Mouse (Mus musculus) neural tube, embryonic 11.5 days (tissue): ENCODE measurements around the gene Hagh. TPM values are rescaled to one million over a fixed set of nuclear protein-coding genes. Genes with fewer than 3 reads are reported as not detected.

Source experiments
- ATAC-seq: fragments of 200-750 bp; cut with Nextera tagmentation; 2 replicates; pipeline ENCODE4 v1.8.0; 2017; ENCODE audit warnings: moderate number of reproducible peaks, mild to moderate bottlenecking, moderate TSS enrichment, moderate library complexity; ENCODE audit not compliant: insufficient read depth, low FRiP score, low TSS enrichment
- DNase-seq: peaks from one replicate; pipeline ENCODE4 v3.0.0-alpha.2; 2015; ENCODE audit warnings: low spot score
- H3K27ac ChIP-seq: fragments of 300-500 bp; sonication (generic); 2 replicates; pipeline ENCODE4 v1.5.1; 2014; ENCODE audit warnings: low read depth, mild to moderate bottlenecking, low read length
- H3K27me3 ChIP-seq: fragments of 300-500 bp; sonication (generic); 2 replicates; pipeline ENCODE4 v1.6.1; 2014; ENCODE audit warnings: mild to moderate bottlenecking, low read length, mixed read lengths; ENCODE audit not compliant: control insufficient read depth, insufficient read depth
- H3K36me3 ChIP-seq: fragments of 300-500 bp; sonication (generic); 2 replicates; pipeline ENCODE4 v1.6.1; 2014; ENCODE audit warnings: mild to moderate bottlenecking, low read length, moderate library complexity, mixed read lengths; ENCODE audit not compliant: control insufficient read depth, insufficient read depth
- H3K4me1 ChIP-seq: fragments of 300-500 bp; sonication (generic); 2 replicates; pipeline ENCODE4 v1.6.1; 2014; ENCODE audit warnings: low read length, mixed read lengths; ENCODE audit not compliant: control insufficient read depth, insufficient read depth
- H3K4me2 ChIP-seq: fragments of 300-500 bp; sonication (generic); 2 replicates; pipeline ENCODE4 v1.6.1; 2014; ENCODE audit warnings: low read depth, mild to moderate bottlenecking, moderate library complexity
- H3K4me3 ChIP-seq: fragments of 300-500 bp; sonication (generic); 2 replicates; pipeline ENCODE4 v1.5.1; 2014; ENCODE audit warnings: low read depth, low read length
- H3K9ac ChIP-seq: fragments of 300-500 bp; sonication (generic); 2 replicates; pipeline ENCODE4 v1.6.1; 2014; ENCODE audit warnings: mild to moderate bottlenecking, low read length
- H3K9me3 ChIP-seq: fragments of 300-500 bp; sonication (generic); 2 replicates; pipeline ENCODE4 v1.6.1; 2016; ENCODE audit warnings: low read length; ENCODE audit not compliant: control insufficient read depth
- WGBS: fragments of 180-500 bp; shearing (Covaris S2); extraction: QIAGEN DNeasy Blood & Tissue Kit; methylation state at CpG from one replicate; pipeline ENCODE4 v1.1.7; 2014; 5-methylcytosine and 5-hydroxymethylcytosine counted together
- polyA plus RNA-seq: library from polyadenylated mRNA; unstranded; fragments of >200 nt; fragmentation: Nextera tagmentation; extraction: Ambion mirVana; gene quantifications from 2 replicates; pipeline ENCODE4 v1.2.1, GENCODE M21; 2014

The Hagh gene
- polyA plus RNA-seq, 1 experiment from 2014 or later: 34.5 TPM

DNA sequence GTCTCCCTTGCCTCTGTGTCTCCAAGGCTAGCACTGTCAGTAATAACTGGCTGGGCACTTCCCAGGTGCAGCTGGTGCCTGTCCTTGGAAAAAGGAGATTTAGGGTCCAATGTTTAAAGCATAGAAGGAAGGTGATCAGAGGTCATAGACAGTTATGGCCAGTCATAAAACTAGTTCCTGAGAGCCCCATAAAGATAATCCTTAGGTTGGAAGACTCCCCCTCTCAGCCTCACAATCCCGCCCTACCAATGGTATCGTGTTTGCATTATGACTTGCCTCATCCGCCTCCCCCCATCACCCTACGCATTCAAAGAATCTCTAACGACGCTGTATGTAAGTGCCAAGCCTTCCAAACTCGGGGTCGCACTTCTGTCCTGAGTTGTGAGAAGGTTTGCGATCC lies 4.6 kb downstream of the Hagh start:
- Histone ChIP-seq H3K27me3 (no peaks in the 10 kb centered on the region), H3K36me3 (no peaks in the 10 kb centered on the region), H3K4me2 (no peak overlapping the region), H3K4me3 (no peak overlapping the region), H3K27ac (no peak overlapping the region), H3K9ac (no peak overlapping the region), H3K4me1 (peaks cover 2% of the 10 kb centered on the region; the same call in 1 of the 2 replicates), H3K9me3 (no peaks in the 10 kb centered on the region)
- DNase-seq (no peak), ATAC-seq (no peak)
- WGBS: 46% methylated on average over 9 of the region's 9 CpGs

DNA sequence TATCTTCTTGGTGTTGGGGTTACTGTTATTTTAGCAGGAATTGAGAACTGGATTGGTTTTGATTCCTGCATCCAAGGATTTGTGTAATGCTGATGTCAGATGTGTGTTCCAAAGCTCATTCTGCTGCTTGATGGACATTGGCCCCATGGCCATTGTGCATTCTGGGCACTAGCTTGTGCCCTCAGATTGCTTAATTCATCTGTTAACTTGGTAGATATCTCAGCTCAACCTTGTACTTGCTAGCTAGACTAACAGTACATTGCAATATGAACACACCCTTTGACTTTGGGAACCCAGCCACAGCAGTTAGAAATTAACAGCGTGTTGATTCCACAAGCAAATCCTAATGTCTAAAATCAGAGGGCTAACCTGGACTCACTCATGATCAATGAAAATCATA lies 7.4 kb downstream of the Hagh start:
- DNase-seq: no peak
- H3K36me3 ChIP-seq: no peaks in the 10 kb centered on the region
- H3K27ac ChIP-seq: no peak overlapping the region
- no peaks in the 10 kb centered on the region for H3K9me3 ChIP-seq
- no peak for ATAC-seq
- H3K4me1 ChIP-seq: peaks cover 2% of the 10 kb centered on the region; the same call in 1 of the 2 replicates
- no peak overlapping the region for H3K4me2 ChIP-seq
- H3K9ac ChIP-seq: no peak overlapping the region
- 89% methylated on average over 1 of the region's 1 CpGs for WGBS
- no peaks in the 10 kb centered on the region for H3K27me3 ChIP-seq
- no peak overlapping the region for H3K4me3 ChIP-seq

DNA sequence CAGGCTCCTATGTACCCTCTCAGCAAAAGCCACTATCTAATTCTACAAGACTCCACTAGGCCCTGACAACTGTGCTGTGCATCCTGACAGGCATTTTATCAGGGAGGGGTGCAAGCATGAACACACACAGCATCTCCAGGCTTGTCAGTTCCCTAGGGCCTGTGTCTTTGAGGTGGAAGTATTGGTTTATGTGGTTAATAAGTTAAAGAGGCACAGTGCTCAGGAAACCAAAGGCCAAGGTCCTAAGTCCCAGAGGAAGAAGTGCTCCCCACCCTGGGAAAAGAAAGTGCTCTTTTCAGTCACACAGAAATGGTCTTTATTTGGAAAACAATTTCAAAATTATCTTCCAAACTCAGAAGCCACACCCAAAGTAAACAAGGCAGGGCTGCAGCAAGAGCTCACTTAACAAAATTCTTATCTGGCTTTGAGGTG lies 8.7 kb downstream of the Hagh start:
- H3K9ac ChIP-seq: no peak overlapping the region
- H3K4me1 ChIP-seq: peaks cover 2% of the 10 kb centered on the region; the same call in 1 of the 2 replicates
- no peak overlapping the region for H3K4me3 ChIP-seq
- H3K27ac ChIP-seq: no peak overlapping the region
- ATAC-seq (no peak), DNase-seq (no peak)
- H3K36me3 ChIP-seq: no peaks in the 10 kb centered on the region
- H3K27me3 ChIP-seq: no peaks in the 10 kb centered on the region
- no peaks in the 10 kb centered on the region for H3K9me3 ChIP-seq
- peak overlapping the region; percentile 81; the same call in 1 of the 2 replicates for H3K4me2 ChIP-seq

DNA sequence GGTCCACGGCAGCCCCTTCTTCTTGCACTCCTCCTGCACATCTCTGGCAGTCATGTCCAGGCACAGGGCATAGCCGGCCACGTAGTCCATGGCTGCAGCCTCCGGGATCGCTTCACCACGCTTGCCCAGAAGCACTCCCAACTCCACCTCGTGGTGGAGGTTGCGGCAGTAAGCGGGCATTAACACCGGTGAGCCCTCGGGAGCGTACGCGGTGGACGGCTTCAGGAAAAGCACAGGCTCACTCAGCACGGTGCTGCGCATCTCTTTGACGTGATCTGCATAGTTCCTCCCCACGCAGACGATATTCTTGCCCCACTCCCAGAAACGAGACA lies 9.8 kb downstream of the Hagh start:
- DNase-seq: no peak
- H3K9ac ChIP-seq: peak overlapping the region; percentile 78
- peak overlapping the region; percentile 64 for H3K4me3 ChIP-seq
- WGBS: under 1% methylated on average over 21 of the region's 21 CpGs
- peak; percentile 51; the same call in 1 of the 2 replicates for ATAC-seq
- peaks cover 2% of the 10 kb centered on the region; the same call in 1 of the 2 replicates for H3K4me1 ChIP-seq
- no peaks in the 10 kb centered on the region for H3K36me3 ChIP-seq
- peak overlapping the region; percentile 83 for H3K27ac ChIP-seq
- no peaks in the 10 kb centered on the region for H3K9me3 ChIP-seq
- peak overlapping the region; percentile 81 for H3K4me2 ChIP-seq
- no peaks in the 10 kb centered on the region for H3K27me3 ChIP-seq

DNA sequence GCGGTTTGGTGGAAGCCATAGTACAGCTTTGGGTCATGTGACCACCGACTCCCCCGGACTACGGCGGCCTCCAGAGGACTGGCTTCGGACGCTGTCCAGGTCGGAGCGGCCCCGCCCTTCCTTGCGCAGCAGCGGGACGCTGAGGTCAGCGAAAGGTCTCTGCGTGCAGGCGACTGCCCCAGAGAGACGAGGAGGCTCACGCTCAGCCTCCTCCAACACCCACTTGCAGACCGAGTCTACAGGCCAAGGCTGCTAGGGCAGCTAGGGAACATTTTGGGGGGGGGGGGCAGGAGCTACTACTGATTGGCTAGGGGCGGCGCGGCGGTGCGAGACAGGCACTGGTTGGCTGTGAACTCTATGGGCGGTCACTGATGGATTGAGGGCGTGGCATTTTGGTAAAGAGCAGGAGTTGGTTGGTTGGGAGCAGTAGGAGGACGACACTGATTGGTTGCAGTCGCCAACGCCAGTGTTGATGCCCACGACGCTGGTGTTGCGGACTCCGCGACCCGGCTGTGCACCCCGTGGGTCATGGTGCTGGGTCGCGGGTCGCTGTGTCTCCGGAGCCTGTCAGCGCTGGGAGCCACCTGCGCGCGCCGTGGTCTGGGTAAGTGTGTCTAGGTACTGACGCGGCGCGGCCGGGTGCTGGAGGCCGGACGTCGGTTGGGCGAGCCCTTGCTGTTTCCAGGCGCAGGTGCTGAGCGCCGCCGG lies 10.3 kb downstream of the Hagh start, which contains the start of gene Fahd1:
Fahd1 (minus strand) TSS at position 300 of the 708 bp plus-strand sequence.
- Histone ChIP-seq H3K4me1 (peaks cover 2% of the 10 kb centered on the region; the same call in 1 of the 2 replicates), H3K9me3 (no peaks in the 10 kb centered on the region), H3K9ac (peak within 1 kb of the TSS; percentile 78), H3K27me3 (no peaks in the 10 kb centered on the region), H3K36me3 (no peaks in the 10 kb centered on the region), H3K4me3 (peak within 1 kb of the TSS; percentile 64), H3K4me2 (peak within 1 kb of the TSS; percentile 81), H3K27ac (peak within 1 kb of the TSS; percentile 83)
- ATAC-seq (peak; percentile 100), DNase-seq (peak; percentile 94)
- WGBS: under 1% methylated on average over 58 of the region's 58 CpGs

DNA sequence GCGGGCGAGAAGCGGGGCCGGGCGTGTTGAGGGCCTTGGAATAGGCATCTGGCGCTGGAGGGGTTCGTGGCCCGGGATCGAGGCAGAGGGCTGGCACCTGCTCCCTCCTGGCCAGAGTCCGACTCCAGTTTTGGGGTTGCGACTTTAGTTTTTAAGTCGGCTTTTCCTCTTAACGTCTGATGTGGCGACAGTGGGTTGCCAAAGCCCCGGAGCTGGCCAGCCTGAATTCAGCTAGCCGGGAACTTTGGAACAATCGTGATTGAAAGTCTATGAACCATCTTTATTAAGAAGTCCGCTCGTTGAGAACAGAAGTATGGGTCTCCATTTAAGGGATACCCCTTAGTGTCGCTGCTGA lies 10.8 kb downstream of the Hagh start:
- no peaks in the 10 kb centered on the region for H3K9me3 ChIP-seq
- H3K27ac ChIP-seq: peak overlapping the region; percentile 40; the same call in 1 of the 2 replicates
- peak overlapping the region; percentile 57 for H3K9ac ChIP-seq
- peak overlapping the region; percentile 64 for H3K4me3 ChIP-seq
- H3K4me1 ChIP-seq: peaks cover 2% of the 10 kb centered on the region; the same call in 1 of the 2 replicates
- H3K4me2 ChIP-seq: peak overlapping the region; percentile 81
- no peaks in the 10 kb centered on the region for H3K36me3 ChIP-seq
- ATAC-seq (no peak), DNase-seq (no peak)
- no peaks in the 10 kb centered on the region for H3K27me3 ChIP-seq
- 2% methylated on average over 20 of the region's 20 CpGs for WGBS

DNA sequence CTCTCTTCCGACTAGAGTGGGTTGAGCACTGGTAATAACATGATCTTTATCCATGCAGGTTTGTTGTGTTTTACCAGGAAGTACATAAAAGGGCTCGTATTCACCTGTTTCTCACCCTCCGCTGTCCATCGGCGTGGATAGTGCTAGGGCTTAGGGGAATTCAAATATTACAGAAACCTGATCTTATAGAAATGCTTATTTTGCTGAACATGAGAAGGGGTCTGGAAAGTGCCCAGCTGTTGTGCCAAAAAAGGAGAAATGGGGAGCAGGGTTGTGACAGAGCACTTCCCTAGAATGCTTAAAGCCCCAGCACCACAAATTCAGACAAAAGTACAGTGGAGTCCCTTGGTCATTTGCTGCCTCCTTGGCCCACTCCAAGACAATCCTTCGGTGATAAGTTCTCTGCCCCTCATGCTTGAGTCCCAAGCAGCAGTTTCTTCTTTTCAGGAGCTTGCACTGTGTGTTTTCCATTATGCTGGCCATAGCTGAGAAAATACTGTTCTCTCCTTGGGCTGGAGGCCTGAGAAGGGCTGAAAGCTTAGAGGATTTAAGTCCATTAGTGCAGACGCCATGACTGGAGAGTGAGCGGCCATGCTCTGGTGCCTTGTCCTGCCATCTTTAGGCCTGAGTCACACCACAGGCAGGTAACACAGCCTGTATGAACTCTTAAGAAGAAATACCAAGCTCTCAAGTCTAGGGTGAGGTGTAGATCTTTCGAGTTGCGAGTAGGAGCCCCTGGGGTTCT lies 11.6 kb downstream of the Hagh start:
- H3K9me3 ChIP-seq: no peaks in the 10 kb centered on the region
- DNase-seq (no peak), ATAC-seq (no peak)
- WGBS: 87% methylated on average over 10 of the region's 10 CpGs
- no peak overlapping the region for H3K9ac ChIP-seq
- H3K4me1 ChIP-seq: peaks cover 2% of the 10 kb centered on the region; the same call in 1 of the 2 replicates
- no peak overlapping the region for H3K27ac ChIP-seq
- H3K4me3 ChIP-seq: peak overlapping the region; percentile 64; the same call in 1 of the 2 replicates
- H3K27me3 ChIP-seq: no peaks in the 10 kb centered on the region
- H3K4me2 ChIP-seq: peak overlapping the region; percentile 81
- no peaks in the 10 kb centered on the region for H3K36me3 ChIP-seq

DNA sequence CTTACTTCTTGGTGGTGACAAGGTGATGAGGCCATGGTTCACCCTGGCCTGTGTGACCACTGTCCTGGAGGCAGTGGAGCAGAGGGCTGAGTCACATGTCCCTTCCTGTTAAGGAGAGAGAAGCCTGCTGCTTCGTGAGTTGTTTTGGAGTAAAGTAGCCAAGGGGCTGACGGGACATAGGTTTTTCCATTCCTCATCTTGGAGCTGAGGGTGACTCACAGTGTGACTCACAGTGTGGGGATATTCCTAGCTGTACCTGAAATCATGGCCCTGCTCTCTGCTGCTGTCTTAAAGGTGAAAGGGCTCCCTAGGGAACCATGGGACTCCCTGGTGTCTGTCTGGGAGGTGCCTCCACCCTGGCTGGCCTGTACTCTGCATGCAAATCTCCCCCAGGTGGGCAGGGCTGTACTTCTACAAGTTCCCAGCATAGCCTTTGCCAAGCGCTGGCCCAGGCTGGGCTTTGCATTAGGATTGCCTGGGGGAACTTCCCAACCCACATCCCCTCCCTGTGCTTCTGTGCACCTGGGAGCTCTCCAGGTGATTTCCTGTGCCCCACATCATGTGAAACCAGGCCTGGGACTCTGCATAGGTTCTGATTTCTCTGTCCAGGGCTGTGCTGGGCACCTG lies 16.0 kb downstream of the Hagh start:
- no peak overlapping the region for H3K4me2 ChIP-seq
- no peaks in the 10 kb centered on the region for H3K36me3 ChIP-seq
- H3K27ac ChIP-seq: no peak overlapping the region
- H3K4me1 ChIP-seq: no peaks in the 10 kb centered on the region
- H3K4me3 ChIP-seq: no peak overlapping the region
- H3K27me3 ChIP-seq: no peaks in the 10 kb centered on the region
- WGBS: 89% methylated on average over 3 of the region's 3 CpGs
- ATAC-seq: no peak
- no peak overlapping the region for H3K9ac ChIP-seq
- no peak for DNase-seq
- no peaks in the 10 kb centered on the region for H3K9me3 ChIP-seq
